Mouse (Mus musculus): ENCODE data around the gene Orc4. TPM values are rescaled to one million over a fixed set of nuclear protein-coding genes. Genes with fewer than 3 reads are reported as not detected.
"Not testable (repeated sequence)": the region's sequence is repeated elsewhere in the genome, so short reads cannot be mapped to it uniquely, and the experiment has no call there.

The Orc4 gene
- polyA plus RNA-seq, 1 experiment from 2014 or later = 88.4 TPM

GRCm38 (mm10) chr2:48895186-48895585, 54.9 kb downstream of the Orc4 start:
- ATAC-seq (ENCODE audit: low FRiP score) = no peak

GRCm38 (mm10) chr2:48885945-48886344, 64.1 kb downstream of the Orc4 start:
- no peak overlapping the region for H3K4me2 ChIP-seq
- no peaks in the 10 kb centered on the region for H3K27me3 ChIP-seq (replicated peaks)
- H3K9ac ChIP-seq (replicated peaks) = no peak overlapping the region
- no peaks in the 10 kb centered on the region for H3K9me3 ChIP-seq (replicated peaks)
- ATAC-seq (ENCODE audit: low FRiP score) = peak; percentile 76; the same call in 1 of the 2 replicates
- H3K4me1 ChIP-seq = peaks cover 4% of the 10 kb centered on the region
- H3K36me3 ChIP-seq = peaks cover 4% of the 10 kb centered on the region; the same call in 1 of the 2 replicates
- H3K4me3 ChIP-seq (replicated peaks) = no peak overlapping the region
- H3K27ac ChIP-seq (replicated peaks) = peak overlapping the region; percentile 43; the same call in 1 of the 2 replicates

More at GRCm38 (mm10) chr2:48895186-48895585, 54.9 kb downstream of the Orc4 start:
- Histone ChIP-seq H3K4me1 (no peaks in the 10 kb centered on the region), H3K4me2 (no peak overlapping the region), H3K27ac (replicated peaks) (no peak overlapping the region), H3K9me3 (replicated peaks) (no peaks in the 10 kb centered on the region), H3K36me3 (peaks cover 26% of the 10 kb centered on the region), H3K4me3 (replicated peaks) (no peak overlapping the region), H3K9ac (replicated peaks) (no peak overlapping the region), H3K27me3 (replicated peaks) (no peaks in the 10 kb centered on the region)
- WGBS = 93% methylated on average over 3 of the region's 3 CpGs

GRCm38 (mm10) chr2:48868199-48868913, 81.7 kb downstream of the Orc4 start:
- no peak for ATAC-seq (ENCODE audit: low FRiP score)
- Histone ChIP-seq H3K4me1 (peaks cover 2% of the 10 kb centered on the region; the same call in 1 of the 2 replicates), H3K9ac (replicated peaks) (no peak overlapping the region), H3K27me3 (replicated peaks) (no peaks in the 10 kb centered on the region), H3K27ac (replicated peaks) (no peak overlapping the region), H3K9me3 (replicated peaks) (no peaks in the 10 kb centered on the region), H3K4me3 (replicated peaks) (no peak overlapping the region), H3K36me3 (no peaks in the 10 kb centered on the region), H3K4me2 (no peak overlapping the region)
- 79% methylated on average over 5 of the region's 5 CpGs for WGBS

GRCm38 (mm10) chr2:48865596-48865995, 84.5 kb downstream of the Orc4 start:
- not testable (repeated sequence) for H3K9ac ChIP-seq (replicated peaks); ATAC-seq (ENCODE audit: low FRiP score); H3K4me3 ChIP-seq (replicated peaks); H3K9me3 ChIP-seq (replicated peaks); H3K4me1 ChIP-seq; H3K36me3 ChIP-seq; H3K27me3 ChIP-seq (replicated peaks); H3K27ac ChIP-seq (replicated peaks); H3K4me2 ChIP-seq
- WGBS = 93% methylated on average over 6 of the region's 6 CpGs

Other genes with a start within 250 kb of the Orc4 start
- 38.3 and 45.2 TPM in 2 replicates for gene Acvr2a, start 136.2 kb downstream of the Orc4 start, polyA plus RNA-seq (2015; fragmentation: Nextera tagmentation; extraction: Ambion mirVana)
- gene Mbd5, start 769 bp downstream of the Orc4 start, polyA plus RNA-seq (2015; fragmentation: Nextera tagmentation; extraction: Ambion mirVana) = 35.4 and 44.0 TPM in 2 replicates

Measured in neural tube, embryonic 15.5 days (tissue).